Mouse (Mus musculus): ENCODE data around the gene Ebf1. TPM values are rescaled to one million over a fixed set of nuclear protein-coding genes. Genes with fewer than 3 reads are reported as not detected.
A peak's percentile ranks its signal among the peaks of the same experiment; 100 is the strongest.

Ebf1 gene
- polyA plus RNA-seq, 1 experiment from 2014 or later, result 0.41 TPM

DNA sequence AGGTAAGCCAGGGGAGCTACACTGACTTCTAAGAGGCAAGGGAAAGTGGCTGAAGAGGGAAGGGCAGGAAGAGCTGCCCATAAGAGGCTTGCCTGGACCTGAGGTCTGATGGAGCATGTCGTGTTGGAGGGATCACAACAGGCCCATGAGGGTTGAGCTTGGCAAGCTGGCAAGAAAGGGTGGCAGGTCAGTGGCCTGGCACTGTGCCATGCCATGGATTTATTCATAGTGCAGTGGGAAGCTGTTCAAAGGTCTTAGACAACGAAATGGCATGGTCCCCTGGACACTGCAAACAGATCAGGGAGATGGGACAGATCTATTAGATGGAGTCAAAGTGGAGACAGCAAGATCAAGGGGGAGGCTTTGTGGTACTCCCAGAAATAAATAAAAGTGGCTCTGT lies 24.4 kb downstream of the Ebf1 start:
- Histone ChIP-seq H3K36me3 (no peaks in the 10 kb centered on the region), H3K4me1 (no peaks in the 10 kb centered on the region), H3K9ac (no peak overlapping the region), H3K27ac (no peak overlapping the region), H3K4me3 (no peak overlapping the region), H3K27me3 (replicated peaks) (no peaks in the 10 kb centered on the region; the same call in 1 of the 2 replicates), H3K4me2 (no peak overlapping the region), H3K9me3 (replicated peaks) (no peaks in the 10 kb centered on the region)
- WGBS (ENCODE audit: insufficient replicate concordance), result 44% methylated on average over 2 of the region's 2 CpGs
- ATAC-seq, result no peak

DNA sequence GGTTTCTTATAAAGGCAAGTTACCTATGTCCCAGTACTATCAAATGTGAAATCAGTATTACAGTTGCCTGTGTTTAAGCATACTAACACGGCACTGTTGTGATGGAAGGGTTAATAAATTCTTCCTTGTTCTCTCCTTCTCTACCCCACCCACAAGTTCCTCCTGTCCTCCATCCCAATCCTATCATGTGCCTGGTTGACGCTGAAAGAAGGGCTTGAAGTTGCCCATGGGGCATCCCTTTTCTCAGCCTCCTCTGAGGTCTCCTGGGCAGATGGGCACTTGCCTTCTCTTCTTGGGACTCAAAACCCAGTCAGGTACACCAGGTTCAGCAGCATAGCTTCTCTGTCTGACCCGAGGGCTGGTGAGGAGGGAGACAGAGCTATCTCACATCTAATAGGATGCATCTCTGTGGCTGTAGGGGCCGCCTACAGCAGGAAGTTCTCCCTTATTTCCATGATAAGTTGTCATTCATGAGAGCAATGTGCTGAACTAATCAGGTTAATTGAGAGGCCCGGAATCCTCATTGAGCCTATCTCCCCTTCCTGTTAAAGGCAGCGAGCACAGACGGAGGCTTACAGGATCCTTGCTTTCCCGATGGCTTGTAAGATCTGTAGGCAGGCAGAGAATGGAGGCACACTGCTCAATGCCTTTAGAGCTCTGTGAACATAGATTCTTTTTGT lies 37.4 kb downstream of the Ebf1 start:
- Histone ChIP-seq H3K4me3 (no peak overlapping the region), H3K27me3 (replicated peaks) (peaks cover 4% of the 10 kb centered on the region; the same call in 1 of the 2 replicates), H3K9me3 (replicated peaks) (no peaks in the 10 kb centered on the region), H3K9ac (no peak overlapping the region), H3K36me3 (no peaks in the 10 kb centered on the region), H3K4me2 (no peak overlapping the region), H3K27ac (no peak overlapping the region), H3K4me1 (no peaks in the 10 kb centered on the region)
- ATAC-seq, result no peak
- WGBS (ENCODE audit: insufficient replicate concordance), result 49% methylated on average over 8 of the region's 8 CpGs

- no peaks in the 10 kb centered on the region for H3K36me3 ChIP-seq
- no peak for ATAC-seq
- H3K9ac ChIP-seq, result no peak overlapping the region
- H3K4me1 ChIP-seq, result no peaks in the 10 kb centered on the region
- H3K27me3 ChIP-seq (replicated peaks), result peaks cover 4% of the 10 kb centered on the region; the same call in 1 of the 2 replicates
- no peaks in the 10 kb centered on the region for H3K9me3 ChIP-seq (replicated peaks)
- 73% methylated on average over 5 of the region's 5 CpGs for WGBS (ENCODE audit: insufficient replicate concordance)
- no peak overlapping the region for H3K4me3 ChIP-seq
- no peak overlapping the region for H3K4me2 ChIP-seq
- H3K27ac ChIP-seq, result no peak overlapping the region
Measured at GRCm38 (mm10) chr11:44655468-44655867, 38.4 kb downstream of the Ebf1 start.

DNA sequence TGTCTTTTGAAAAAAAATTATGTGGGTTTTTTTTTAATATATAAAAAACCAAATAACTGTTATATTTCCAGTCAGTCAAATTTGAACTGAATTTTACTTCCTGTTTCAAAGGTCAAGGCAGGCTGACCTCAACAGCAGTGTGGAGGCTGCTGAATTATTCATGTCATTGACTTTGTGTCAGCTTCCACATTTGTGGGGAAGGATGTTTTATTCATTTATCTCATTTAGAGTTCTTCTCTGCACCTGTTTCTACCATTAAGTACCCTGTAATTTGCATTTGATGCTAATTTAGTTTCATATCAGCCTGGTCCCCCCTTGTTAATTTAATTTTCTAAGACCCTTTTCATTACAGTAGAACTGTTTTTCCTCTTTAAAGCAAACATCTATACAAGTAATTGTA lies 39.8 kb downstream of the Ebf1 start:
- ATAC-seq, result no peak
- Histone ChIP-seq H3K36me3 (no peaks in the 10 kb centered on the region), H3K27ac (no peak overlapping the region), H3K4me3 (no peak overlapping the region), H3K9me3 (replicated peaks) (no peaks in the 10 kb centered on the region), H3K27me3 (replicated peaks) (peaks cover 4% of the 10 kb centered on the region; the same call in 1 of the 2 replicates), H3K4me1 (no peaks in the 10 kb centered on the region), H3K9ac (no peak overlapping the region), H3K4me2 (no peak overlapping the region)

DNA sequence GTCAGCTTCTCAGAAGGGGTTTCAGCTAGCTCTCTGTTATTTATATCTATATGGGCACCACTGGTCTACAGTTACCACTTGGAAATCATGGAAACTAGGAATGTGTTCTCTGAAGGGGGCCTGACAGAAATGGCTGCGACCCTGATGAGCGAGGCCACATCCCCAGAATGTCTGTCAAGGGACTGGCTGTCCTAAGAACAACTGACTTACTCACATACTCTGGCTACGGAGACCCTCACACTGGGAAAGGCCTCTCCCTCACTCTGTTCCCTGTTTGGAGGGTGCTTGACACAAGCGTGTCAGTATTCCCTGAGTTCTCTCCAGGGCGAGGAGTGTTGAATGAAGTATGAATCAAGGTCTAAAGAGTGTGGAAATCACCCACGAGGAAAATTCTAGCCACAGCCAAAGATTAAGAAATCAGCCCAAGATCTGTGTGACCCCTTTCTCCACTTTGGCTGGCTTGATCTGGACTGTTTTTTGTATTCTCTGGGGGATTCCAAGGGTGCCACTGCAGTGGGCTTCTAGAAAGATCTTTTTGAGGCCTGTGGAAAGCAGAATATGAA lies 40.8 kb downstream of the Ebf1 start:
- no peak overlapping the region for H3K4me3 ChIP-seq
- no peak overlapping the region for H3K27ac ChIP-seq
- no peak for ATAC-seq
- WGBS (ENCODE audit: insufficient replicate concordance), result 68% methylated on average over 6 of the region's 6 CpGs
- no peak overlapping the region for H3K4me2 ChIP-seq
- peaks cover 4% of the 10 kb centered on the region; the same call in 1 of the 2 replicates for H3K27me3 ChIP-seq (replicated peaks)
- H3K9ac ChIP-seq, result no peak overlapping the region
- H3K36me3 ChIP-seq, result no peaks in the 10 kb centered on the region
- H3K9me3 ChIP-seq (replicated peaks), result no peaks in the 10 kb centered on the region
- H3K4me1 ChIP-seq, result no peaks in the 10 kb centered on the region

- 70% methylated on average over 5 of the region's 5 CpGs for WGBS (ENCODE audit: insufficient replicate concordance)
- no peak for ATAC-seq
- H3K4me3 ChIP-seq, result no peak overlapping the region
- no peaks in the 10 kb centered on the region for H3K36me3 ChIP-seq
- H3K27ac ChIP-seq, result no peak overlapping the region
- no peak overlapping the region for H3K9ac ChIP-seq
- H3K27me3 ChIP-seq (replicated peaks), result peaks cover 16% of the 10 kb centered on the region
- H3K4me1 ChIP-seq, result no peaks in the 10 kb centered on the region
- no peak overlapping the region for H3K4me2 ChIP-seq
- H3K9me3 ChIP-seq (replicated peaks), result no peaks in the 10 kb centered on the region
Measured at GRCm38 (mm10) chr11:44661875-44662274, 44.8 kb downstream of the Ebf1 start.

- no peaks in the 10 kb centered on the region for H3K36me3 ChIP-seq
- no peak for ATAC-seq
- H3K27me3 ChIP-seq (replicated peaks), result peaks cover 12% of the 10 kb centered on the region
- 40% methylated on average over 4 of the region's 4 CpGs for WGBS (ENCODE audit: insufficient replicate concordance)
- H3K4me2 ChIP-seq, result no peak overlapping the region
- H3K9me3 ChIP-seq (replicated peaks), result no peaks in the 10 kb centered on the region
- no peak overlapping the region for H3K27ac ChIP-seq
- H3K9ac ChIP-seq, result no peak overlapping the region
- no peaks in the 10 kb centered on the region for H3K4me1 ChIP-seq
- no peak overlapping the region for H3K4me3 ChIP-seq
Measured at GRCm38 (mm10) chr11:44663609-44664141, 46.6 kb downstream of the Ebf1 start.

GRCm38 (mm10) chr11:44665156-44665682 lies 48.1 kb downstream of the Ebf1 start:
- no peaks in the 10 kb centered on the region for H3K4me1 ChIP-seq
- peak overlapping the region; percentile 55 for H3K4me2 ChIP-seq
- H3K27ac ChIP-seq, result no peak overlapping the region
- no peak overlapping the region for H3K9ac ChIP-seq
- ATAC-seq, result peak; percentile 42; the same call in 1 of the 2 replicates
- peaks cover 12% of the 10 kb centered on the region for H3K27me3 ChIP-seq (replicated peaks)
- peak overlapping the region; percentile 27 for H3K4me3 ChIP-seq
- no peaks in the 10 kb centered on the region for H3K9me3 ChIP-seq (replicated peaks)
- WGBS (ENCODE audit: insufficient replicate concordance), result 6% methylated on average over 18 of the region's 18 CpGs
- H3K36me3 ChIP-seq, result no peaks in the 10 kb centered on the region

- H3K4me1 ChIP-seq, result no peaks in the 10 kb centered on the region
- no peaks in the 10 kb centered on the region for H3K9me3 ChIP-seq (replicated peaks)
- ATAC-seq, result no peak
- peaks cover 12% of the 10 kb centered on the region for H3K27me3 ChIP-seq (replicated peaks)
- peak overlapping the region; percentile 55; the same call in 1 of the 2 replicates for H3K4me2 ChIP-seq
- H3K27ac ChIP-seq, result no peak overlapping the region
- no peaks in the 10 kb centered on the region for H3K36me3 ChIP-seq
- H3K9ac ChIP-seq, result no peak overlapping the region
- no peak overlapping the region for H3K4me3 ChIP-seq
- 42% methylated on average over 7 of the region's 7 CpGs for WGBS (ENCODE audit: insufficient replicate concordance)
Measured at GRCm38 (mm10) chr11:44665741-44666531, 48.8 kb downstream of the Ebf1 start.

- Histone ChIP-seq H3K36me3 (no peaks in the 10 kb centered on the region), H3K27ac (no peak overlapping the region), H3K27me3 (replicated peaks) (peaks cover 12% of the 10 kb centered on the region), H3K9ac (no peak overlapping the region), H3K4me3 (no peak overlapping the region), H3K4me1 (no peaks in the 10 kb centered on the region), H3K9me3 (replicated peaks) (no peaks in the 10 kb centered on the region), H3K4me2 (no peak overlapping the region)
- ATAC-seq, result no peak
- 47% methylated on average over 4 of the region's 4 CpGs for WGBS (ENCODE audit: insufficient replicate concordance)
Measured at GRCm38 (mm10) chr11:44666741-44667140, 49.6 kb downstream of the Ebf1 start.

- no peaks in the 10 kb centered on the region for H3K27me3 ChIP-seq (replicated peaks)
- no peak overlapping the region for H3K4me2 ChIP-seq
- H3K4me1 ChIP-seq, result 0 out of 2 replicates have a peak, but pooled peaks cover 5% of the 10 kb centered on the region
- H3K27ac ChIP-seq, result no peak overlapping the region
- WGBS (ENCODE audit: insufficient replicate concordance), result 63% methylated on average over 2 of the region's 2 CpGs
- no peak overlapping the region for H3K9ac ChIP-seq
- no peaks in the 10 kb centered on the region for H3K36me3 ChIP-seq
- H3K9me3 ChIP-seq (replicated peaks), result no peaks in the 10 kb centered on the region
- no peak for ATAC-seq
- H3K4me3 ChIP-seq, result no peak overlapping the region
Measured at GRCm38 (mm10) chr11:44681306-44681705, 64.2 kb downstream of the Ebf1 start.

DNA sequence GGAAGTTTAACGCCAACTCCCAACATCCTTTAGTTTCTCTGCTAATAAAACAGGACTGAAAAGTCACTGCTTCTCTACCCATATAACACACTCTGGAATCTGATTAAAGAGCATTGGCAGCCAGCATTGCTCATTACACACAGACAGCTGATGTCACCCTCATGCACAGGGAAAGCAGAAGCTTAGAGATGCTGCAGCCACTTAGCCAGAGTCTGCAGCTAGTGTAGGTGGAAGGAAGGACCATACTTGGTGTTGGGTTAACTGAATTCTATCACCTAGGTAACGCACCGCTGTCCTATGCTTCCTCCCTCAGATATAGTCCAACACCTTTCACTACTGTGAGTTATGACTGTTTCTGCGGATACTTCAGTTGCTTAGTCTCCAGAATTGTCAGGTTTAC lies 64.9 kb downstream of the Ebf1 start:
- Histone ChIP-seq H3K9ac (no peak overlapping the region), H3K27ac (no peak overlapping the region), H3K27me3 (replicated peaks) (no peaks in the 10 kb centered on the region), H3K9me3 (replicated peaks) (no peaks in the 10 kb centered on the region), H3K4me1 (0 out of 2 replicates have a peak, but pooled peaks cover 5% of the 10 kb centered on the region), H3K36me3 (no peaks in the 10 kb centered on the region), H3K4me2 (no peak overlapping the region), H3K4me3 (no peak overlapping the region)
- ATAC-seq, result no peak
- 77% methylated on average over 4 of the region's 4 CpGs for WGBS (ENCODE audit: insufficient replicate concordance)

Measured in liver, embryonic 12.5 days (tissue).